Mouse (Mus musculus): ENCODE measurements around the gene Ces4a. TPM values are rescaled to one million over a fixed set of nuclear protein-coding genes. Genes with fewer than 3 reads are reported as not detected.
"Not testable (repeated sequence)": the region's sequence is repeated elsewhere in the genome, so short reads cannot be mapped to it uniquely, and the experiment has no call there.

Gene Ces4a
- not detected for total RNA-seq (2021)
- long read RNA-seq, experiment 1, partial matches to known transcripts: 0 of 1 reads
- long read RNA-seq, experiment 1, other reads (novel, unspliced or antisense): 1 of 1 reads
- long read RNA-seq, experiment 2, partial matches to known transcripts: 0 of 1 reads
- long read RNA-seq, experiment 2, other reads (novel, unspliced or antisense): 1 of 1 reads

DNA sequence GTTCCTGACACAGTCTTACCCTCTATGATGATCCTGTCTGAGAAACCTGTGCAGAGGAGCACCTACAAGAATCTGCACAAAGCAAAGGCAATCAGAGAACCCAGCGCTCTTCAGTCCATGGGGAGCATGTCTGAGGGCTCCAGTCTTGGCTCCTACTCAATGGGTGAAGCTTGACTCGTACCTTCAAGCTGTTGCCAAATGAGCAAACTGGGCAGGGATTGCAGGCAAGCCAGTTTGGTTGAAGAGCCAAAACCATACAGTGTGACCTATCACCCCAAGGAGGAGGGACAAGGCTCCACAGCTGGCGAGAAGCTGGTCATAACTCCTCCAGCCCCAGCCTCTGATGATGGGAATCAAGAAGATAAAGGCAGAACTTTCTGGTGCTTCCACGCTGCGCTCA is at the start of gene Ces4a:
Ces4a (plus strand) TSS at position 292 of the 400 bp plus-strand sequence.
- no peak for DNase-seq

DNA sequence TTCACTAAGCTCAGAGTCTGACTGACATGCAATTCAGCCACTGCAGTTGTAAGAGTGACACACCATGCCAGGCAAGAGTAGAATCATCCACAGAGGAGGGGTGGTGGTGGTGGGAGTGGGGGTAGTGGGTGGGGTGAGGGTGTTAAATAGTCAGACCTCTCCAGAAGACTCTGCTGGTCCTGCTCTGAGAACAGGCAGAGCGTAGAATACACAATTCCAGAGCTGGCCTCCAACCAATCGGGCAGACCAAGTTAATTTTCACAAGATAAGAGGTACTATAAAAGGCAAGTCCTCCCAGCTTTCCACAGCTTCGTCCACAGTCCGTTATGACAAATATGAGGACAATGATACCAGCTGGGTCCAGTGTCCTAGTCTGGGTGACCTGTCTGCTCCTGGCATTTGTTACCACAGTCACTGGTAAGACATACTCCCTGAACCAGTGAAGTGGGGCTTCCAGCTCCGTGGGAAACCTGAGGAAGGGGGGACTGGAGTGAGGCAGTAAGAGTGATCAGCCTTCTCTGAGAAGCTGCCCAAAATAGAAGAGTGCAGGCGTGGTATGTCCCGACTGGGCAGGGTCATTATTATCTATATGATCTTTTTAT is 48.0 kb upstream of the Ces4a start, which contains the start of gene Ces3b:
Ces3b (plus strand) TSS at position 305 of the 602 bp plus-strand sequence.
- no peak for DNase-seq

DNA sequence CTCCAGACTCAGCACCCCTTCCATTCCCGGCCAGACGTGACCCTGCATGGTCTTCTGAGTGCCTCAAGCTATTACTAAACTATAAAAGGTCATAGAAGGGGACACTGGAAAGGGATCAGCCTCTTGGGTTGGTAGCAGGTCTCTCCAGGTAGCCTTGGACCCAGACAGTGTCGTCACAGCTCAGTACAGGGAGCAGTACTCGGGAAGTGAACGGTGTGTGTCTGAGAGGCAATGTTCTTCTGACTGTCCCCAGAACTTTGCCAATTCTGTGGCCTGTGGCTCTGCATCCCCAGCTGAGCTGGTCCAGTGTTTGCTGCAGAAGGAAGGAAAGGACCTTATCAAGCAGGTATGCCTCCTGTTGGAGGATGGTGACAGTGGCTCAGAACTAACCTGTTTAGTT is 43.4 kb upstream of the Ces4a start:
- not testable (repeated sequence) for DNase-seq

DNA sequence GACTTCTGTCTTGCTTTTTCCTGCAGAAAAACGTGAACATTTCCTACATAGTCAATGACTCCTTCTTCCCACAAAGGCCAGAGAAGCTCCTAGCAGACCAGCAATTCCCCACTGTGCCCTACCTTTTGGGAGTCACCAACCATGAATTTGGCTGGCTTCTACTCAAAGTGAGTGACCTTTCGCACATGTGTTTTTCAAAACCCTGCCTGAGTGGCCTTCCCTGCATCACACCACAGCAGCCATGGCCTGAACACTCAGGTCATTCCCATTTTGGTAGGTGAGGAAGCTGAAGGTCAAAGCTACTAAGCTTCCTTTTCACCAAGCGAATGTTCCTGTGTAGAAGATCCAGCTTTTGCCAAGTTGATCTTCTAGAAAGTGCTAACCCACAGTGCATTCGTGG is 43.0 kb upstream of the Ces4a start:
- DNase-seq: no peak

DNA sequence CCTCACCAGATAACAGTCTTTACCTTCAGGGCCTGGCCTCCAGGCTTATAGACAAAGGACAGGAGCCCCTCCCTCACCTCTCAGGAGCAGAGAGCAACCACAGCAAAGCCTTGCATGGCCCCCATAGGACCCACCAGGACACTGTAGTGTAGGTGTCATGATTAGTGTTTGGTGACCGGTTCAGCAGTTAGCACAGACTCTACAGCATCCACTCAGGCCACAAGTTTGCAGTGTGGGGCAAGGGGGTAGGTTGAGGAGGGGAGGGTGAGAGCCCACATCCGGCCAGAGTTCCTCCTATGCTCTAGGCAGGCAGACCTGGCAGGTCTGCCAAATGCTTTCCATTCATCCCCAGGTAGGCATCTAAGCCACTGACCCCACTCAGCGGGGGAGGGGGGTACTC is 37.6 kb upstream of the Ces4a start:
- DNase-seq: no peak

- DNase-seq: not testable (repeated sequence)
Measured at GRCm38 (mm10) chr8:105102101-105102785, 29.4 kb upstream of the Ces4a start.

- not testable (repeated sequence) for DNase-seq
Measured at GRCm38 (mm10) chr8:105103701-105104100, 27.9 kb upstream of the Ces4a start.

DNA sequence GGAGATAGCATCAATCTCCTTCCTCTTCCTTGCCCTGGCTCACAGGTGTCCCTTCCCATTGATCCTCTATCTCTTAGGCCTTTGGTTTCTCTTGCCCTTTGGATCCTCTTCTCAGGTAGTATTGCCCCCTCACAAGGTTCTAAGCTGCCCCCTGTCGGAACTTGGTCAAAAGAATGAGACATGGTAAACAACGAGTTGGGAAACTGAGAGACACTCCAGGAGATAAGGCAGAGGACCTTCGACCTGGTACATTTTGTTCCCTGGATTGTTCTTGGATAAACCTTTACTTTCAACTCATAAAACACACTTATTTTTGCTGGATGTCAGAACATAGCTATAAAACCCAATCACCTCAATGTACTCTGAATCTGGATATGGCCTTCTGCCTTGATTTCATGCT is 27.4 kb upstream of the Ces4a start:
- DNase-seq: no peak

DNA sequence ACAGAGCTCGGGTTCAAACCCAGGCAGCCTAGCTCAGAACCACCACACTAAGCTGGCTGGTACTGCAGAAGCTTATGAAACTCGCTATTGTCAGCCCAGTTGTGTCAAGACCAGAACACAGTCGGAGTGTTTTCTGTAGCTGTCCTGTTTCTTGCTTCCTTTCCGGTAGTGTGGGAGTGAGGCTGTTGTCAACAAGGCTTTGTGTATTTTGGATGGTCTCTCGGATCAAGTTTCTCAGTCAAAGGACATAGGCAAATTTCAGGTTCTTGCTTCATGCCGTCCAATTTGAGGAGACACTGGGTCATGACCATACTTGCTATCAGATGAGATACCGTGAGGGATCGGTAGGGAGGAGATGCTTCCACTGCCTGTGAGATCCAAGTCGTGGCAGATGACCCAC is 1.7 kb upstream of the Ces4a start:
- no peak for DNase-seq

- peak; percentile 39 for DNase-seq
Measured at GRCm38 (mm10) chr8:105138423-105138822, 6.8 kb downstream of the Ces4a start.

DNA sequence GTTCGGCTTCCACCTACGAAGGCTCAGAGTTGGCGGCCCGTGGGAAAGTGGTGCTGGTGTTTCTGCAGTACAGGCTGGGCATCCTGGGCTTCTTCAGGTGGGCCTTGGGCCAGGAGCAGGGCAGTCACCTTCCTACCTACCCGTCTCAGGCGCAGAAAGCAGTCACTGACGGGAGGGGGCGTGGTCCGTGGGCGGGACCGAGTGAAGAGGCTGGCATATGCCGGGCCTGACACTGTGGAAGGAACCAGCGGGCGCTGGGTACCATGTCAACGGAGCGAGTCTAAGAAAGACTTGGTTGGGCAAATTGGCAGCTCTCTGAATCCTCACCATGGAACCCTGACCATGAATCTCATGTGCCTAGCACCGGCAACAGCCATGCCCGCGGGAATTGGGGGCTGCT is 10.8 kb downstream of the Ces4a start:
- no peak for DNase-seq

GRCm38 (mm10) chr8:105151654-105152053 is 20.1 kb downstream of the Ces4a start:
- no peak for DNase-seq

DNA sequence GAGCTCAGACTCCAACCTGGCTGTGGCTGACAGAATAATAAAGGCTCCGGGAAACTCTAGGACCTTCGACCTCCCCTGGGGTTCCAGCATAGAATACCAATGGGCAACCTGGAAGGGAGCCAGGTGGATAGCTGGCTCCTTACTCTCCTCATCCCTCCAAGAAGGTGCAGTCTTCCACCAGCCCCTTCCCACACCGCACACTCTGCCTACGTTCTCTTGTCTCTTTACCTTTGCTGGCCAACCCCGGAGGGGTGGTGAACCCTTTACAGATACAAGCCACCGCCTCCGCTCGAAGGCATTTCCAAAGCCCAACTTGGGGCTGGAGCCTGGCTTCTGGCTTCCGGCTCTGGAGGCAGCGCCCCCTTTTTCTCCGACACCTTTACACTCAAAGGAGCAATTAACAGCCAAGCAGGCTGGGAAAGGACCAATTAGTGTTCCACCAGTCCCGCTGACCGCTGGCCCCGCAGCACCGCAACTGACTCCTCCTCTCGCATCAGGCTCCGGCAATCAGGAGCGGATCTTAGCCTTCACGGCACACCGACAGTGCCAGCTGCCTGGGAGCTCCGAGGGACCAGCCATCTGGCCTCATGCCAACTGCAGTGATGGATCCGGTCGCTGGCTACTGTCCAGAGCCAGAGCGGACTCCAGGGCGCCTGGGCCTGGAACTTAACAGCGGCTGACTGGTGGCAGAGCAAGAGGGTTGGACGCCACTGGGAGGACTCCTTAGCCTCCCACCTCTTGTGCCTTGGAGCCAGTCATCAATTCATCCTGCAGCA is 21.2 kb downstream of the Ces4a start:
- peak; percentile 83 for DNase-seq

DNA sequence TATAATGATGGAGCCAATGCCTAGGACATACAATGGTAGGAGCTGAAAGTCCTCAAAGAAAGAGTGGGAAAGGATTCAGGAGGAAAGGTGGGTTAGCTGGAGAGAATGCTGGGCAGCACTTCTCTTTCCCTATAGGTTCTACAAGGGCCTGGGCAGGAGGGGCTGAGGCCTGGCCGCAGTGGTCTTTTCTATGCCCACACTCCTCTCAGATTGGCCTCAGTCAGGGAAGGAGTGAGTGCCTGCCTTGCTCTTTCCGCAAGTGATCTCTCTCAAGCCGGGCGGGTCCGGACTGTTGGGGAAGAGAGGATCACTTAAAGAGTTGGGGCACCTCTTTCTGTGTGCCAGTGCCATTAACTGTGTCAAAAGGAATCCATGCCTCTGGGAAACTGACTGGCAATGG is 22.7 kb downstream of the Ces4a start:
- DNase-seq: no peak

GRCm38 (mm10) chr8:105155091-105155745 is 23.6 kb downstream of the Ces4a start:
- DNase-seq: no peak

- DNase-seq: no peak
Measured at GRCm38 (mm10) chr8:105157555-105157954, 26.0 kb downstream of the Ces4a start.

GRCm38 (mm10) chr8:105158084-105158483 is 26.5 kb downstream of the Ces4a start:
- DNase-seq: no peak

DNA sequence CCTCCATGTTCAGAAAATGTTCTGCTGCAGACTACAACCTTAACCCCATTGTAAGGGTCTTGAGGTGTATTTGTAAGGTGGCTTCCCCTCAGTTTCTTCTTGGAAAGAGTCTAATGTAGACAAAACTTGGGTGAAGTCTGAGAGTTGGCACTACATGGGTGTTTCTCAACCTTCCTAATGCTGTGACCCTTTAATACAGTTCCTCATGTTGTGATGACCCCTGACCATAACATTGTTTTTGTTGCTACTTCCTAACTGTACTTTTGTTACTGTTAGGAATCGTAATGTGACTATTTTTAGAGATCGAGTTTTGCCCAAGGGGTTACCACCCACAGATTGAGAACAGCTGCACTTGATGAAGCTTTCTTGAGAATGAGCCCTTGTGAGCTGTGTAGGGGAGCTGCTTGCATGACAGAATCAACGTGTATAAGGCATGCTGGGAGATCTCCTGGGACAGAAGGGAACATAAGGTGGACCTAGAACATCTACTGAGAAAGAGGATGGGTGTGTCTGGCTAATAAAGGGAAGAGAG is 29.6 kb downstream of the Ces4a start:
- DNase-seq: no peak

DNA sequence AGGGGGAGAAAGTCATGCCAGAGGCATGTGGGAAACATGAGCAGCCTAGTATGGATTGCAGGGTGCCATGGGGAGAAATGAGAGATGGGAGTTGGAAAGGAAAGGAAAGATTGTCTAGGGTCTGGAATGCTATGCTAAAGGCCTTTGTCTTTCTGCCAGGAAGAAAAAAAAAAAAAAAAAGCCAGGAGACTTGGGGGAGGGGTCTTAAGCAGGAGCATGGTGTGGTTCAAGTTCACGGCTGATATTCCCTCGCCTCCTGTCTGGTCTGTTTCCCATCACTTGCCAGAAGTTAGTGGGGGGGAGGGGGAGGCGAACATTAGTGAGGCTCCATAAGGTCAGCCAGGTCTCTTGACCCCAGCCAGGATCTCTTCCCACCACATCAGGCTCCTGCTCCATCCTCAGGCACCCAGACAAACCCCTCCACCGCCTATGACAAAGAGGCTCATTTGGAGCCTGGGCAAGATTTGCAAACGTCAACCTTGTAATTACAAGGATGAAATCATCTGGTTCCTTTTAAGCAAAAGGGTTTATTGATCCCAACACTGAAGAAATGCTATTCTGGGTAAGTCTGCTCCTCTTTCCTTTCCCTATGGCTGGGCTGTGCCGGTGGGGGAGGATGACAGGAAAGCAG is 32.8 kb downstream of the Ces4a start:
- no peak for DNase-seq

GRCm38 (mm10) chr8:105165191-105165590 is 33.6 kb downstream of the Ces4a start:
- DNase-seq: no peak

DNA sequence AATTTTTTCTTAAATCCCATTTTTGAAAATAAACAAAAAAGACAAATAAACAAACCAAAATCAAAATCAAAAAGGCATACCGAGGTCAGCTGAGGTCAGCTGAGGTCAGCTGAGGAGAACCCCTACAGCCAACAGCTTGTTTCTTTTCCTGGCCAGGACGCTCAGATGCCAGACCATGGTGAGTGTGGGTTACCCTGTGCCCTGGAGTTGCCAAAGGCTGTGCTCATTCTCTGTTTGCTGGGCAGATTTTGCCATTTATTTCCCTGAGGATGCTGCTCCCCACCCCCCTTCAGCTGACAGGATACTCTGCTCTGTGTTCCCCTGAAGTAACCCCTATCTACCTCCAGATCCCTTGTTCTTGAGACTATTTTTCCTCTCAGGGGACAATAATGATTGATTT is 35.5 kb downstream of the Ces4a start:
- no peak for DNase-seq

- DNase-seq: no peak
Measured at GRCm38 (mm10) chr8:105169582-105169981, 38.0 kb downstream of the Ces4a start.
